Comparison of ENCODE assay signal across 8 mouse cellular contexts in the genomic region with DNA sequence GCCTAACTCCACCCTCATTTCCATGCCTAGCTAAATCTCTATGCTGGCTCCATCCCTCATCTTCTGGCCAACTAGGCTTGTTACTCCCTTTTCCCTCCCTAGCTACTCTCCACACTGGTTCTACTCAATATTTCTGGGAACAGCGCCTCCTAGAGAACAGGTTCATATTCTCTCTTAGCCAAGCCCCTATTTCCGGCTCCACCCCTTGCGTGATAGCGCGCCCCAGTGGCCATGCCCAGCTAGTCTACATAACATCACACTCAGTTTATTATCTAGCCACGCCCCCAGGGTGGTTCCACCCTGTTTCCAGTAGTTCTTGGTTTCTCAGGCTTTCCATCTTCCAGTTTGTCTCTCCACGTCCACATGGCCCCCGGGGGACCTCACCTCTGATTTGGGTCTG. TPM values are rescaled to one million over a fixed set of nuclear protein-coding genes. Genes with fewer than 3 reads are reported as not detected.
DNase-seq lines count a peak whose midpoint lies in the region; ATAC-seq and TF ChIP-seq lines count a peak whose summit lies in the region.

No protein-coding gene starts in this region.

- no peak overlapping the region for H3K4me3 ChIP-seq in hindbrain, postnatal 0 days (ENCODE audit: low read length)

- DNase-seq in adrenal gland, adult (ENCODE audit: inconsistent age in 2 of 2, low spot score in 1 of 2): peak; percentile 79 to 90
- peak; percentile 55 to 84 for DNase-seq in cerebellum, postnatal 4 days (ENCODE audit: low spot score in 2 of 2)
- peak; percentile 91 for DNase-seq in gastrocnemius, adult 18-20 months (ENCODE audit: low spot score)
- DNase-seq in hindbrain, postnatal 0 days (ENCODE audit: low spot score): peak; percentile 94
- peak; percentile 79 to 84 for DNase-seq in left cerebral cortex, adult 18-20 months (ENCODE audit: low spot score in 2 of 2)
- peak; percentile 85 to 92 for DNase-seq in lung, postnatal 4 days
- DNase-seq in right cerebral cortex, adult 2 months (ENCODE audit: low spot score in 2 of 2): peak; percentile 75 to 82
- peak; percentile 51 for DNase-seq in yolk sac, embryonic 10.5 days (ENCODE audit: low spot score)

- 9% methylated on average over 8 of the region's 8 CpGs for WGBS in hindbrain, postnatal 0 days

- H3K36me3 ChIP-seq in hindbrain, postnatal 0 days (ENCODE audit: insufficient read depth, low read length): peaks cover 10% of the 10 kb centered on the region; the same call in 1 of the 2 replicates

- H3K4me1 ChIP-seq in hindbrain, postnatal 0 days (ENCODE audit: insufficient read depth, low read length): peaks cover 6% of the 10 kb centered on the region

- no peak overlapping the region for H3K9ac ChIP-seq in hindbrain, postnatal 0 days (replicated peaks; ENCODE audit: low read length)

- peak; percentile 77 for ATAC-seq in hindbrain, postnatal 0 days

- no peak overlapping the region for H3K27ac ChIP-seq in hindbrain, postnatal 0 days

- peak overlapping the region; percentile 69; the same call in 1 of the 2 replicates for H3K4me2 ChIP-seq in hindbrain, postnatal 0 days (ENCODE audit: low read depth, low read length)

- TF ChIP-seq CTCF in hindbrain, postnatal 0 days (IDR thresholded peaks at IDR 0.05; ENCODE audit: low read depth): peak; percentile 83

- no peaks in the 10 kb centered on the region for H3K9me3 ChIP-seq in hindbrain, postnatal 0 days (ENCODE audit: low read length)

- no peaks in the 10 kb centered on the region for H3K27me3 ChIP-seq in hindbrain, postnatal 0 days (ENCODE audit: insufficient read depth, low read length)

RNA-seq across cellular contexts. Expression of a gene that starts 6.2 kb away (rescaled TPM):
- 100 to 1,000 TPM; 877 to 904 TPM for total RNA-seq in gastrocnemius, adult 18-20 months (2021)
- total RNA-seq in hindbrain, postnatal 0 days (2014; rRNA removed): 0.26 and 0.72 TPM in 2 replicates
- 0.16 and 0.34 TPM in 2 replicates for polyA plus RNA-seq in hindbrain, postnatal 0 days (2015; fragmentation: Nextera tagmentation; extraction: Ambion mirVana)
- total RNA-seq in left cerebral cortex, adult 18-20 months (2021): under 1 TPM; 0.19 to 0.30 TPM

RNA-seq across cellular contexts. Expression of a gene that starts 7.7 kb away (rescaled TPM):
- 10 to 100 TPM; 25.9 to 31.3 TPM for total RNA-seq in gastrocnemius, adult 18-20 months (2021)
- 29.5 and 35.7 TPM in 2 replicates for total RNA-seq in hindbrain, postnatal 0 days (2014; rRNA removed)
- 11.2 and 13.0 TPM in 2 replicates for polyA plus RNA-seq in hindbrain, postnatal 0 days (2015; fragmentation: Nextera tagmentation; extraction: Ambion mirVana)
- total RNA-seq in left cerebral cortex, adult 18-20 months (2021): 10 to 100 TPM; 19.0 to 26.5 TPM

RNA-seq across cellular contexts. Expression of a gene that starts 25.5 kb away (rescaled TPM):
- total RNA-seq in gastrocnemius, adult 18-20 months (2021): under 1 TPM; 0.11 to 0.21 TPM
- total RNA-seq in hindbrain, postnatal 0 days (2014; rRNA removed): 91.9 and 107 TPM in 2 replicates
- polyA plus RNA-seq in hindbrain, postnatal 0 days (2015; fragmentation: Nextera tagmentation; extraction: Ambion mirVana): 25.5 and 26.7 TPM in 2 replicates
- 100 to 1,000 TPM; 154 to 170 TPM for total RNA-seq in left cerebral cortex, adult 18-20 months (2021)

RNA-seq across cellular contexts. Expression of a gene that starts 29.1 kb away (rescaled TPM):
- total RNA-seq in gastrocnemius, adult 18-20 months (2021): not detected
- total RNA-seq in hindbrain, postnatal 0 days (2014; rRNA removed): 87.4 and 94.2 TPM in 2 replicates
- polyA plus RNA-seq in hindbrain, postnatal 0 days (2015; fragmentation: Nextera tagmentation; extraction: Ambion mirVana): 69.3 and 76.1 TPM in 2 replicates
- 100 to 1,000 TPM; 133 to 165 TPM for total RNA-seq in left cerebral cortex, adult 18-20 months (2021)

RNA-seq across cellular contexts. Expression of a gene that starts 54.2 kb away (rescaled TPM):
- total RNA-seq in gastrocnemius, adult 18-20 months (2021): 10 to 100 TPM; 60.3 to 65.4 TPM
- total RNA-seq in hindbrain, postnatal 0 days (2014; rRNA removed): 228 and 240 TPM in 2 replicates
- polyA plus RNA-seq in hindbrain, postnatal 0 days (2015; fragmentation: Nextera tagmentation; extraction: Ambion mirVana): 143 and 145 TPM in 2 replicates
- 100 to 1,000 TPM; 372 to 395 TPM for total RNA-seq in left cerebral cortex, adult 18-20 months (2021)

Comparison
In these comparisons a context has a peak if more than half of its experiments do, and no peak if none do; other contexts are left out.
1. RNA of a gene that starts 6.2 kb away (total RNA-seq): 877 to 904 TPM in gastrocnemius, adult 18-20 months; 0.19 to 0.30 TPM in left cerebral cortex, adult 18-20 months and 0.26 to 0.72 TPM in hindbrain, postnatal 0 days; every median in the first group is over 100 times any median in the second.
2. RNA of a gene that starts 25.5 kb away (total RNA-seq): 154 to 170 TPM in left cerebral cortex, adult 18-20 months and 91.9 to 107 TPM in hindbrain, postnatal 0 days; 0.11 to 0.21 TPM in gastrocnemius, adult 18-20 months; every median in the first group is over 10 times any median in the second.
3. Peak in every context shown above with its lines, with median percentiles within 50 percentile points of each other: DNase-seq.